27 mouse cellular contexts compared by ENCODE assay signal in genomic region chr16:17701043-17701405, GRCm38 (mm10). TPM values are rescaled to one million over a fixed set of nuclear protein-coding genes. Genes with fewer than 3 reads are reported as not detected.
DNase-seq lines count a peak whose midpoint lies in the region; ATAC-seq and TF ChIP-seq lines count a peak whose summit lies in the region.
"Had no signal": no experiment of that assay in that cellular context is flagged by ENCODE, and none has a peak within 500 bp of the region (broad histone marks: within the 10 kb centered on the region; RNA-seq: fewer than 3 reads in every experiment).

No protein-coding gene starts in this region.

- peaks cover 6% of the 10 kb centered on the region for H3K36me3 ChIP-seq in lung, postnatal 0 days (ENCODE audit: insufficient read depth, low read length)
- H3K36me3 ChIP-seq in intestine, postnatal 0 days (ENCODE audit: control insufficient read depth, insufficient read depth): peaks cover 29% of the 10 kb centered on the region
- no peaks in the 10 kb centered on the region; the same call in 1 of the 2 replicates for H3K36me3 ChIP-seq in stomach, postnatal 0 days (ENCODE audit: control insufficient read depth, insufficient read depth, low read length)
- H3K36me3 ChIP-seq in neural tube, embryonic 15.5 days: peaks cover 29% of the 10 kb centered on the region

- no peaks in the 10 kb centered on the region for H3K4me1 ChIP-seq in lung, postnatal 0 days (ENCODE audit: insufficient read depth, low read depth, low read length)
- H3K4me1 ChIP-seq in intestine, postnatal 0 days (replicated peaks; ENCODE audit: control insufficient read depth, insufficient read depth, low read length): peaks cover 4% of the 10 kb centered on the region; the same call in 1 of the 2 replicates
- H3K4me1 ChIP-seq in stomach, postnatal 0 days (replicated peaks; ENCODE audit: control insufficient read depth, insufficient read depth): no peaks in the 10 kb centered on the region
- H3K4me1 ChIP-seq in neural tube, embryonic 15.5 days: no peaks in the 10 kb centered on the region
- H3K4me1 ChIP-seq: embryonic facial prominence, embryonic 12.5 days; embryonic facial prominence, embryonic 15.5 days; heart, embryonic 13.5 days; hindbrain, embryonic 12.5 days; hindbrain, embryonic 15.5 days had no signal

- H3K9ac ChIP-seq in lung, postnatal 0 days (replicated peaks; ENCODE audit: low read depth): no peak overlapping the region
- no peak overlapping the region for H3K9ac ChIP-seq in intestine, postnatal 0 days (ENCODE audit: low read depth, low read length)
- no peak overlapping the region for H3K9ac ChIP-seq in stomach, postnatal 0 days (ENCODE audit: low read length)
- H3K9ac ChIP-seq in neural tube, embryonic 15.5 days (replicated peaks): no peak overlapping the region
- H3K9ac ChIP-seq: embryonic facial prominence, embryonic 12.5 days; embryonic facial prominence, embryonic 15.5 days; forebrain, postnatal 0 days; heart, embryonic 13.5 days; hindbrain, embryonic 12.5 days; hindbrain, embryonic 15.5 days had no signal

- no peaks in the 10 kb centered on the region for H3K27me3 ChIP-seq in lung, postnatal 0 days (replicated peaks; ENCODE audit: insufficient read depth, low read length)
- H3K27me3 ChIP-seq in intestine, postnatal 0 days (replicated peaks; ENCODE audit: control insufficient read depth, insufficient read depth, low read length): no peaks in the 10 kb centered on the region
- H3K27me3 ChIP-seq in stomach, postnatal 0 days (ENCODE audit: control insufficient read depth, insufficient read depth, low read length): no peaks in the 10 kb centered on the region
- H3K27me3 ChIP-seq in neural tube, embryonic 15.5 days (replicated peaks): no peaks in the 10 kb centered on the region
- H3K27me3 ChIP-seq: CH12.LX; embryonic facial prominence, embryonic 12.5 days; embryonic facial prominence, embryonic 15.5 days; heart, embryonic 13.5 days; hindbrain, embryonic 12.5 days; hindbrain, embryonic 15.5 days; Patski had no signal

- no peak for TF ChIP-seq EP300 in lung, postnatal 0 days (IDR thresholded peaks at IDR 0.05)
- TF ChIP-seq EP300 in stomach, postnatal 0 days (optimal IDR thresholded peaks at IDR 0.05): no peak

- TF ChIP-seq CTCF in lung, postnatal 0 days (IDR thresholded peaks at IDR 0.05): no peak
- no peak for TF ChIP-seq CTCF in intestine, postnatal 0 days (IDR thresholded peaks at IDR 0.05; ENCODE audit: low read depth)
- TF ChIP-seq CTCF in stomach, postnatal 0 days (IDR thresholded peaks at IDR 0.05; ENCODE audit: low read depth): no peak

- H3K27ac ChIP-seq in lung, postnatal 0 days (ENCODE audit: low read length): no peak overlapping the region
- peak overlapping the region; percentile 50; the same call in 1 of the 2 replicates for H3K27ac ChIP-seq in intestine, postnatal 0 days (ENCODE audit: low read depth, low read length)
- H3K27ac ChIP-seq in stomach, postnatal 0 days (replicated peaks): no peak overlapping the region
- H3K27ac ChIP-seq in neural tube, embryonic 15.5 days (replicated peaks): no peak overlapping the region
- H3K27ac ChIP-seq: embryonic facial prominence, embryonic 12.5 days; embryonic facial prominence, embryonic 15.5 days; heart, embryonic 13.5 days; hindbrain, embryonic 12.5 days; hindbrain, embryonic 15.5 days had no signal

- H3K4me3 ChIP-seq in lung, postnatal 0 days (ENCODE audit: low read depth, low read length): no peak overlapping the region
- H3K4me3 ChIP-seq in intestine, postnatal 0 days (ENCODE audit: low read depth, low read length): no peak overlapping the region
- no peak overlapping the region for H3K4me3 ChIP-seq in stomach, postnatal 0 days (ENCODE audit: low read depth, low read length)
- no peak overlapping the region for H3K4me3 ChIP-seq in neural tube, embryonic 15.5 days (replicated peaks)
- H3K4me3 ChIP-seq: embryonic facial prominence, embryonic 12.5 days; embryonic facial prominence, embryonic 15.5 days; heart, embryonic 13.5 days; hindbrain, embryonic 12.5 days; hindbrain, embryonic 15.5 days had no signal

- peak; percentile 7 for DNase-seq in lung, postnatal 0 days (ENCODE audit: low spot score)
- no peak for DNase-seq in lung, postnatal 4 days
- no peak for DNase-seq in stomach, postnatal 0 days (ENCODE audit: low spot score)
- DNase-seq in layer of hippocampus, adult 8-10 months (ENCODE audit: low spot score in 2 of 2): no peak
- DNase-seq: adrenal gland, adult 2 months; adrenal gland, postnatal 14 days; B cell, adult 2 months; cerebellum, adult 11 months; cerebellum, adult 2 months; cerebellum, adult 9-11 months; cerebellum, postnatal 25 days; forebrain, postnatal 0 days; gastrocnemius, postnatal 25 days; heart, adult 18-20 months; heart, postnatal 14 days; heart, postnatal 4 days had no signal

- no peaks in the 10 kb centered on the region for H3K9me3 ChIP-seq in lung, postnatal 0 days (ENCODE audit: low read length)
- no peaks in the 10 kb centered on the region for H3K9me3 ChIP-seq in intestine, postnatal 0 days (ENCODE audit: control insufficient read depth)
- H3K9me3 ChIP-seq in stomach, postnatal 0 days (ENCODE audit: control insufficient read depth, low read length): no peaks in the 10 kb centered on the region
- H3K9me3 ChIP-seq in neural tube, embryonic 15.5 days (replicated peaks): no peaks in the 10 kb centered on the region
- H3K9me3 ChIP-seq: embryonic facial prominence, embryonic 12.5 days; embryonic facial prominence, embryonic 15.5 days; G1E; heart, embryonic 13.5 days; hindbrain, embryonic 12.5 days; hindbrain, embryonic 15.5 days had no signal

- H3K4me2 ChIP-seq in lung, postnatal 0 days (replicated peaks; ENCODE audit: low read depth, low read length): no peak overlapping the region
- H3K4me2 ChIP-seq in intestine, postnatal 0 days (replicated peaks; ENCODE audit: low read depth): no peak overlapping the region
- no peak overlapping the region for H3K4me2 ChIP-seq in stomach, postnatal 0 days (replicated peaks; ENCODE audit: low read depth)
- H3K4me2 ChIP-seq in neural tube, embryonic 15.5 days: no peak overlapping the region
- H3K4me2 ChIP-seq: embryonic facial prominence, embryonic 12.5 days; embryonic facial prominence, embryonic 15.5 days; heart, embryonic 13.5 days; hindbrain, embryonic 12.5 days; hindbrain, embryonic 15.5 days had no signal

- ATAC-seq in lung, postnatal 0 days: peak; percentile 60
- peak; percentile 58 for ATAC-seq in intestine, postnatal 0 days
- ATAC-seq in stomach, postnatal 0 days (ENCODE audit: low FRiP score, low TSS enrichment): peak; percentile 10; the same call in 1 of the 2 replicates
- no peak for ATAC-seq in neural tube, embryonic 15.5 days (ENCODE audit: low FRiP score)
- ATAC-seq: forebrain, embryonic 14.5 days; forebrain, postnatal 0 days; Patski had no signal

- 77% methylated on average over 2 of the region's 2 CpGs for WGBS in lung, postnatal 0 days
- 61% methylated on average over 2 of the region's 2 CpGs for WGBS in intestine, postnatal 0 days
- WGBS in stomach, postnatal 0 days: 86% methylated on average over 2 of the region's 2 CpGs
- 91% methylated on average over 2 of the region's 2 CpGs for WGBS in neural tube, embryonic 15.5 days

RNA-seq across cellular contexts. Expression of gene Med15, which starts 31.7 kb away (rescaled TPM):
- polyA plus RNA-seq in lung, postnatal 0 days (2015; fragmentation: Nextera tagmentation; extraction: Ambion mirVana): 23.0 and 24.0 TPM in 2 replicates
- 26.6 TPM in 2 replicates for polyA plus RNA-seq in intestine, postnatal 0 days (2015; fragmentation: Nextera tagmentation; extraction: Ambion mirVana)
- 19.4 and 22.7 TPM in 2 replicates for polyA plus RNA-seq in stomach, postnatal 0 days (2015; fragmentation: Nextera tagmentation; extraction: Ambion mirVana)
- 10 to 100 TPM; 72.6 to 84.6 (median 78.3) TPM for total RNA-seq in layer of hippocampus, adult 8-10 months (2022)
- 46.1 and 47.3 TPM in 2 replicates for polyA plus RNA-seq in neural tube, embryonic 15.5 days (2015; fragmentation: Nextera tagmentation; extraction: Ambion mirVana)

RNA-seq across cellular contexts. Expression of gene Ccdc74a, which starts 54.8 kb away (rescaled TPM):
- polyA plus RNA-seq in lung, postnatal 0 days (2015; fragmentation: Nextera tagmentation; extraction: Ambion mirVana): 10.4 and 13.0 TPM in 2 replicates
- polyA plus RNA-seq in intestine, postnatal 0 days (2015; fragmentation: Nextera tagmentation; extraction: Ambion mirVana): 8.0 and 9.4 TPM in 2 replicates
- polyA plus RNA-seq in stomach, postnatal 0 days (2015; fragmentation: Nextera tagmentation; extraction: Ambion mirVana): 4.8 and 4.9 TPM in 2 replicates
- total RNA-seq in layer of hippocampus, adult 8-10 months (2022): 10 to 100 TPM; 29.8 to 42.6 (median 41.3) TPM
- polyA plus RNA-seq in neural tube, embryonic 15.5 days (2015; fragmentation: Nextera tagmentation; extraction: Ambion mirVana): 13.7 and 14.0 TPM in 2 replicates
- total RNA-seq: CH12.LX had no signal

RNA-seq across cellular contexts. Expression of gene Klhl22, which starts 58.4 kb away (rescaled TPM):
- polyA plus RNA-seq in lung, postnatal 0 days (2015; fragmentation: Nextera tagmentation; extraction: Ambion mirVana): 25.4 and 29.8 TPM in 2 replicates
- polyA plus RNA-seq in intestine, postnatal 0 days (2015; fragmentation: Nextera tagmentation; extraction: Ambion mirVana): 29.0 and 29.9 TPM in 2 replicates
- polyA plus RNA-seq in stomach, postnatal 0 days (2015; fragmentation: Nextera tagmentation; extraction: Ambion mirVana): 32.0 and 34.0 TPM in 2 replicates
- total RNA-seq in layer of hippocampus, adult 8-10 months (2022): 100 to 1,000 TPM in 2 of 4 experiments, 10 to 100 TPM in 2; 95.8 to 105 (median 101) TPM
- polyA plus RNA-seq in neural tube, embryonic 15.5 days (2015; fragmentation: Nextera tagmentation; extraction: Ambion mirVana): 86.2 and 89.1 TPM in 2 replicates
- total RNA-seq: CH12.LX had no signal
- polyA plus RNA-seq: G1E had no signal
